Mouse (Mus musculus) stomach, embryonic 16.5 days (tissue): ENCODE measurements around the gene Phka1. TPM values are rescaled to one million over a fixed set of nuclear protein-coding genes. Genes with fewer than 3 reads are reported as not detected.

Source experiments
- ATAC-seq: fragments of 200-750 bp; cut with Nextera tagmentation; 2 replicates; pipeline ENCODE4 v1.8.0; 2017; ENCODE audit warnings: moderate number of reproducible peaks, moderate TSS enrichment; ENCODE audit not compliant: insufficient read depth, low FRiP score
- H3K27ac ChIP-seq: fragments of 300-500 bp; sonication (generic); 2 replicates; pipeline ENCODE4 v1.5.1; 2014; ENCODE audit warnings: low read length
- H3K27me3 ChIP-seq: fragments of 300-500 bp; sonication (generic); 2 replicates; pipeline ENCODE4 v1.6.1; 2014; ENCODE audit warnings: low read length, control low read depth, mixed read lengths; ENCODE audit not compliant: control insufficient read depth, insufficient read depth
- H3K36me3 ChIP-seq: fragments of 300-500 bp; sonication (generic); 2 replicates; pipeline ENCODE4 v1.6.1; 2014; ENCODE audit warnings: low read length; ENCODE audit not compliant: control insufficient read depth, insufficient read depth
- H3K4me1 ChIP-seq: fragments of 300-500 bp; sonication (generic); 2 replicates; pipeline ENCODE4 v1.6.1; 2014; ENCODE audit warnings: low read length, control low read depth, mixed read lengths; ENCODE audit not compliant: control insufficient read depth, insufficient read depth
- H3K4me2 ChIP-seq: fragments of 300-500 bp; sonication (generic); 2 replicates; pipeline ENCODE4 v1.6.1; 2014; ENCODE audit warnings: low read depth, low read length, mixed read lengths
- H3K4me3 ChIP-seq: fragments of 300-500 bp; sonication (generic); replicated peaks from 2 replicates; pipeline ENCODE4 v1.5.1; 2014; ENCODE audit warnings: mild to moderate bottlenecking, low read length
- H3K9ac ChIP-seq: fragments of 300-500 bp; sonication (generic); 2 replicates; pipeline ENCODE4 v1.6.1; 2014; ENCODE audit warnings: low read length
- H3K9me3 ChIP-seq: fragments of 300-500 bp; sonication (generic); replicated peaks from 2 replicates; pipeline ENCODE4 v1.6.1; 2016; ENCODE audit warnings: low read length, control low read depth; ENCODE audit not compliant: control insufficient read depth
- WGBS: fragments of 180-500 bp; shearing (Covaris S2); extraction: QIAGEN DNeasy Blood & Tissue Kit; methylation state at CpG from one replicate; pipeline ENCODE4 v1.1.7; 2014; 5-methylcytosine and 5-hydroxymethylcytosine counted together
- polyA plus RNA-seq: library from polyadenylated mRNA; unstranded; fragments of >200 nt; fragmentation: Nextera tagmentation; extraction: Ambion mirVana; gene quantifications from 2 replicates; pipeline ENCODE4 v1.2.1, GENCODE M21; 2015

Gene Phka1
- polyA plus RNA-seq, 1 experiment from 2014 or later: 8.2 TPM

DNA sequence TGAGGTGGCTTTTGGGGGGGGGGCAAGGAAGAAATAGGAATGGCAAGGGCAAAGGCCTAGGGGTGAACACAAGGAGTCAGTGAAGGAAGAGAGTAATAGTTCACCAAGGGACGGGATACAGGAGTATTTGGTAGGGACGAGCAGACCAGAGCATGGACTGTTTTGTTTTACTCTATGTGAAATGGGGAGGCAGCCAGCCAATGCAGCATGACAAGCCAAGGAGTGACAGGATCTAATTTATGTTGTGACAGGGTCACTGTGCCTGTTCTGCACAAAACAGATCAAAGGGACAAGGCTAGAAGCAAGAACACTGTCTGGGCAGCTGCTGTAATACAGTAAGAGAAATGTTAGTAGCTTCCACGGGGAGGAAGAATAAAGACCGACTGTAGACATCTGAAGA lies 164.4 kb downstream of the Phka1 start:
- no peak overlapping the region for H3K4me3 ChIP-seq
- H3K9ac ChIP-seq: no peak overlapping the region
- no peak overlapping the region for H3K27ac ChIP-seq
- no peak overlapping the region for H3K4me2 ChIP-seq
- 65% methylated on average over 4 of the region's 4 CpGs for WGBS
- H3K9me3 ChIP-seq: no peaks in the 10 kb centered on the region
- no peaks in the 10 kb centered on the region for H3K36me3 ChIP-seq
- peaks cover 3% of the 10 kb centered on the region; the same call in 1 of the 2 replicates for H3K27me3 ChIP-seq
- H3K4me1 ChIP-seq: no peaks in the 10 kb centered on the region
- ATAC-seq: no peak

DNA sequence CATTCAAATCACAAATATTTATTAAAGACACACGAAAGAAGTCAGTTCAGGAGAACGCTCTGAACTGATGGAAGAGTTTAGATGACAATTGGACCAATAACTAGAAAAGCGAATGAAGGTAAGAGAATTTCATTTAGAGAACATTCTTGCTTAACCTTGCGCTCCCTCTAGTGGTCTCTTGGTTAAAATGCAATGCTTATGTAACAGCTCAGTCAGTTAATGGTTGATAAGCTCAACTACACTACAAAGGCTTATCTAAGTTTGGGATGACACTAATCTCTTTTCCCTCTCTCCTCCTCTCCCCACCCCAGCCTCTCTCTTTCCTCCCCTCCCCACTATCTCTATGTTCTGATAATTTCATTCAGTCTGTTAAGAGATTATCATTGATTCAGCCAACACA lies 165.1 kb downstream of the Phka1 start:
- 20% methylated on average over 4 of the region's 4 CpGs for WGBS

DNA sequence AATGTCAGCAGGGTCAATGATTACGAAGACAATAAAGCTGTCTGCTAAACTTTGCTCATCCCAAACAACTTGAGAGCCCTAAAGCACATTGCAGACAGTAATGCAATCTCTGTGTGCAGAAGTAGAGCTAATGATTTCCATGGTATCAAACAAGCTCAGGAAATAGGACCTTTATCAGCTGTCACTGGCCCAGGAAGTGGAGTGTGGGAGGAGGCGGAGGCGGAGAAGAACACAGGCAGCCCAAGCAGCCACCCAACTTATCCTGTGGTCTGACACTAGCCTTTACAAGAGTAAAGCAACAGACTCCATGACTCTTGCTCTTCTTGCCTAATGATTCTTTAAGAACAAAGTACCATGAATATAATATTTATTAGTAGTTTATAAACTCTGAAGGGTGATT lies 165.6 kb downstream of the Phka1 start:
- WGBS: 82% methylated on average over 3 of the region's 3 CpGs
- no peak for ATAC-seq

More for the DNA sequence above, 165.1 kb downstream of the Phka1 start:
- Histone ChIP-seq H3K4me1 (no peaks in the 10 kb centered on the region), H3K27ac (no peak overlapping the region), H3K36me3 (no peaks in the 10 kb centered on the region), H3K27me3 (peaks cover 3% of the 10 kb centered on the region; the same call in 1 of the 2 replicates), H3K4me3 (no peak overlapping the region), H3K9me3 (no peaks in the 10 kb centered on the region), H3K9ac (no peak overlapping the region), H3K4me2 (no peak overlapping the region)
- ATAC-seq: no peak

DNA sequence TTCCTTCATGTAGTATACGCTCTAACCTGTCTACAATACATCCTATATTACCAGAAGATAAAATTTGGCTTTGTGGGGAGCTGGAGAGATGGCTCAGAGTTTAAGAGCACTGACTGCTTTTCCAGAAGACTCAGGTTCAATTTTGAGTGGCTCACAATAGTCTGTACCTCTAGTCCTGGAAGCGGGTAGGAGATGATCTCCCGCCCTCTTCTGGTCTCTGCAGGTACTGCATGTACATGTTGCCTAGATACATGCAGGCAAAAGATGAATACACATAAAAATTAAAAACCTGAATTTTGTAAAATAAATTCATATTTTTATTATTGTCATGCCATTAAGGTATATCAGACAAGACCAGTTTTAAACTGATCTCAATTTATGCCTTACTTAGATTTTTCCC lies 167.3 kb downstream of the Phka1 start:
- no peak for ATAC-seq
- H3K36me3 ChIP-seq: no peaks in the 10 kb centered on the region

More for the DNA sequence above, 165.6 kb downstream of the Phka1 start:
- Histone ChIP-seq H3K27me3 (peaks cover 3% of the 10 kb centered on the region; the same call in 1 of the 2 replicates), H3K36me3 (no peaks in the 10 kb centered on the region), H3K9me3 (no peaks in the 10 kb centered on the region), H3K4me3 (no peak overlapping the region), H3K4me2 (no peak overlapping the region), H3K4me1 (no peaks in the 10 kb centered on the region), H3K27ac (no peak overlapping the region), H3K9ac (no peak overlapping the region)

DNA sequence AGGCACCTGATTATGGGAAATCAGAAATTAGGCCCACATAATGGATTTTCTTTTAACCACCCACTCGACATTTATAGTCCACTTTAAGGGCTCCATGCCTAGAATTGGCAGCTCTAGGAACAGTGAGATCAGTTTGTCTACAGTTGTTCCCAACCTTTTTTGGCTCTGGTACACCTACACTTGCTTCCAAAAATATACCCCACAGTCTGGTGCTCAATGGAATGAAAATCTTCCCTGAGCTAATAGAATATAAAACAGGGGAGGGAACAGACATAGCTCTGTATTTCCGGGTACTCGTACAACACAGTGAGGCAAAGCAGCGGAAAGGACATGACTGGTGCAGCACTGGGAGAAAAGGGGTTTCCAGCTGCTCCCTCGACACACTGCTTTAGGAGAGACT lies 168.5 kb downstream of the Phka1 start:
- no peaks in the 10 kb centered on the region for H3K4me1 ChIP-seq
- H3K4me3 ChIP-seq: no peak overlapping the region
- H3K27me3 ChIP-seq: peaks cover 3% of the 10 kb centered on the region; the same call in 1 of the 2 replicates
- no peak overlapping the region for H3K27ac ChIP-seq
- H3K9me3 ChIP-seq: no peaks in the 10 kb centered on the region
- 86% methylated on average over 5 of the region's 5 CpGs for WGBS
- ATAC-seq: no peak
- no peaks in the 10 kb centered on the region for H3K36me3 ChIP-seq
- no peak overlapping the region for H3K4me2 ChIP-seq
- no peak overlapping the region for H3K9ac ChIP-seq

More for the DNA sequence above, 167.3 kb downstream of the Phka1 start:
- no peak overlapping the region for H3K27ac ChIP-seq
- H3K9me3 ChIP-seq: no peaks in the 10 kb centered on the region
- H3K9ac ChIP-seq: no peak overlapping the region
- no peak overlapping the region for H3K4me2 ChIP-seq
- no peaks in the 10 kb centered on the region for H3K4me1 ChIP-seq
- H3K27me3 ChIP-seq: peaks cover 3% of the 10 kb centered on the region; the same call in 1 of the 2 replicates
- no peak overlapping the region for H3K4me3 ChIP-seq
- WGBS: 36% methylated on average over 3 of the region's 3 CpGs

Other genes starting within 250 kb of the Phka1 start
- 9.2 and 10.8 TPM in 2 replicates for gene Hdac8, start 138.9 kb downstream of the Phka1 start, polyA plus RNA-seq
- not detected in 2 replicates for gene Gm3880, start 42.7 kb upstream of the Phka1 start, polyA plus RNA-seq
- not detected in 2 replicates for gene Gm9112, start 63.4 kb upstream of the Phka1 start, polyA plus RNA-seq
- gene Dmrtc1b, start 63.6 kb upstream of the Phka1 start, polyA plus RNA-seq: not detected in 2 replicates
- gene Dmrtc1c1, start 158.7 kb upstream of the Phka1 start, polyA plus RNA-seq: not detected in 2 replicates
- not detected in 2 replicates for gene Dmrtc1c2, start 210.4 kb upstream of the Phka1 start, polyA plus RNA-seq
- not detected in 2 replicates for gene 1700031F05Rik, start 223.7 kb upstream of the Phka1 start, polyA plus RNA-seq